Mouse (Mus musculus) left cerebral cortex, postnatal 14 days (tissue): ENCODE results near the gene Olfr142. TPM values are rescaled to one million over a fixed set of nuclear protein-coding genes. Genes with fewer than 3 reads are reported as not detected.
"Not testable (repeated sequence)": the region's sequence is repeated elsewhere in the genome, so short reads cannot be mapped to it uniquely, and the experiment has no call there.

Experiments used
- DNase-seq, 2 experiments: peaks; one replicate each; pipeline ENCODE4 v3.0.0; 2021 to 2022; ENCODE audit warnings: low spot score in 2 of 2, mixed read lengths in 1 of 2
- intact Hi-C: fragments of 180-260 bp; cut with DNase I; formaldehyde crosslinking; loops from one replicate; pipeline ENCODE4 v1.15.1; 2025
- long read RNA-seq, 2 experiments: library from polyadenylated mRNA; stranded (forward); transcript quantifications; one replicate each; pipeline ENCODE4 v2.0.0; 2021
- total RNA-seq, 2 experiments: library from RNA; stranded (reverse); gene quantifications; 2 replicates each; pipeline ENCODE4 v1.2.3; 2021

The Olfr142 gene
- not detected for total RNA-seq
- long read RNA-seq, experiment 1 = 0 reads
- long read RNA-seq, experiment 2 = 0 reads

GRCm38 (mm10) chr2:90257492-90257891 is at the start of gene Olfr142:
Gene Olfr142, minus strand, starts transcription at chr2:90257592.
- intact Hi-C loops = no loop called here
- DNase-seq = no peak

GRCm38 (mm10) chr2:90292741-90293140 is 35.3 kb upstream of the Olfr142 start, which contains the start of gene Olfr1272:
Gene Olfr1272, minus strand, starts transcription at chr2:90292841.
- no peak for DNase-seq
- intact Hi-C loops = no loop called here

- DNase-seq = no peak
- intact Hi-C loops = no loop called here
Measured at GRCm38 (mm10) chr2:90270932-90271331, 13.5 kb upstream of the Olfr142 start, which contains the start of gene Olfr1271. Gene Olfr1271, minus strand, starts transcription at chr2:90271032.

DNA sequence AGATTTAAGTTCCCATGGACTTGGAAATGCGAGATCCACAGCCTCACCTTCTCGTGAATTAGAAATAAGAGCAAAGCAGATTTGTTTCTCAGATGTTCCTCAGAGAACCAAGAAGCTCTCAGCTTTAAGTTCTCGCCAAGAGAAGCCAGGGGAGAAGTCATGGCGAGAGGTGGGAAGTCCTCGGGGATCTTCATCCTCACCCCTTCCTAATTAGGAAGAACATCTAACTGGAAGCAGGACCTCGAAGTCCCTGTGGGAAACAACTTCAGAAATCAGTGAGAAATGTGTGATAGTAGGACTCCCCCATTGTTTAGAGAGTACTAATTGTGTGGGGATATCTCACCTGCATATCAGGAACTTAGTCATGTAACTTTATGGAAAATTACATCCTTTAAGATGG is 33.0 kb downstream of the Olfr142 start, which contains the start of gene Olfr1506:
TSS of gene Olfr1506 (minus strand) at position 101 of the 400 bp plus-strand sequence.
- DNase-seq, intact Hi-C loops: not testable (repeated sequence)

Other genes starting within 250 kb of the Olfr142 start
- gene Olfr1263, start 245.5 kb downstream of the Olfr142 start, total RNA-seq = not detected
- not detected for gene Olfr1264, start 232.0 kb downstream of the Olfr142 start, total RNA-seq
- gene Olfr1265, start 222.3 kb downstream of the Olfr142 start, total RNA-seq = not detected
- gene Olfr140, start 194.0 kb downstream of the Olfr142 start, total RNA-seq = not detected
- gene Olfr1269, start 136.2 kb downstream of the Olfr142 start, total RNA-seq = not detected
- gene Olfr32, start 115.3 kb downstream of the Olfr142 start, total RNA-seq = not detected
- not detected for gene Olfr1270, start 104.5 kb downstream of the Olfr142 start, total RNA-seq
- gene Olfr1506, start 33.1 kb downstream of the Olfr142 start, total RNA-seq = not detected
- gene Olfr1271, start 13.4 kb upstream of the Olfr142 start, total RNA-seq = not detected
- not detected for gene Olfr1272, start 35.2 kb upstream of the Olfr142 start, total RNA-seq
- under 1 TPM in 1 of 2 experiments, not detected in 1; 0.15 TPM for gene Gm13769, start 64.6 kb upstream of the Olfr142 start, total RNA-seq
- not detected for gene Olfr1274-ps, start 141.1 kb upstream of the Olfr142 start, total RNA-seq